Mouse (Mus musculus) CH12F3 (cell line): Measurements from ENCODE around the gene Gm10272.
"Not testable (repeated sequence)": the region's sequence is repeated elsewhere in the genome, so short reads cannot be mapped to it uniquely, and the experiment has no call there.

Experiments
- in situ Hi-C: fragments of 300-500 bp; cut with MboI; formaldehyde crosslinking; loops from 2 replicates; pipeline ENCODE4 v1.14.3; 2020; ENCODE audit warnings: low sequenced_read_pairs

Gm10272 gene

DNA sequence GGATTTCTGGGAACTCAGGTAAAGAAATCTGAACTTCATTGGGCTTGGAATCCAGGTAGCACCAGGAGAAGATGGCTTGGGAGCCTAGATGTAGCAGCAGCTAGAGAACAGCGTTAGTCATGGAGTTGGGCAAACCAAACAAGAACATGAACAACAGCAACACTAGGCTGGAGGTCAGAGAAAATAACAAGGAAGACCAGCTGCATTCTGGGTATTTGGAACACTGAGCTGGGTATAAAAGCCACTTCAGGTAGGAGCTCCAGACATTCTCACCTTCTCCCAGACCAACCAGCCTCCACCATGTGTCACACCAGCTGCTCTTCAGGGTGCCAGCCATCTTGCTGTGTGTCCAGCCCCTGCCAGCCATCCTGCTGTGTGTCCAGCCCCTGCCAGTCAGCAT lies at the start of gene Gm10272:
Gene Gm10272, plus strand, starts transcription at position 301 of the 400 bp plus-strand sequence.
- in situ Hi-C loops, result no loop called here

GRCm38 (mm10) chr10:77658286-77658994 lies 48.0 kb upstream of the Gm10272 start:
- in situ Hi-C loops, result no loop called here

- in situ Hi-C loops, result no loop called here
Measured at GRCm38 (mm10) chr10:77663949-77664665, 42.3 kb upstream of the Gm10272 start.

- in situ Hi-C loops, result no loop called here
Measured at GRCm38 (mm10) chr10:77666342-77666741, 40.1 kb upstream of the Gm10272 start.

DNA sequence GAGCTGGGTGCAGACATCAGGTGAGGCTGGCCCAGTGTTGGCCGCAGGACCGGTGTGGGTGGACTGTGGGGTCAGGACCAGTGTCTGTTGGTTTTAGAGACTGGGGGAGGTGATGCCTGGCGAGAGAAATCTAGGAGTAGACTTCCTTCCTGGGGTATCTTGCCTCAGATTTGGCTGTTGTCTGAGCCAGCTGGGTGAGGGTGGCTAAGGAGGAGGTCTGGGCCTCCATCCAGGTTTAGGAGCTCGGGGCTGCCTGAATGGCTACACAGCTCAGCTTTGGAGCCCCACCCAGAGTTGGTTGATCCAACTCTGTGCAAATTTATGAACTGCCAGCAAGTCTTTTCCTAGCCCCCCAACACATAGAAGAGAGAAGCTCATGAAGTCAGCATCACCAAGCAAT lies 39.0 kb upstream of the Gm10272 start:
- in situ Hi-C loops, result no loop called here

DNA sequence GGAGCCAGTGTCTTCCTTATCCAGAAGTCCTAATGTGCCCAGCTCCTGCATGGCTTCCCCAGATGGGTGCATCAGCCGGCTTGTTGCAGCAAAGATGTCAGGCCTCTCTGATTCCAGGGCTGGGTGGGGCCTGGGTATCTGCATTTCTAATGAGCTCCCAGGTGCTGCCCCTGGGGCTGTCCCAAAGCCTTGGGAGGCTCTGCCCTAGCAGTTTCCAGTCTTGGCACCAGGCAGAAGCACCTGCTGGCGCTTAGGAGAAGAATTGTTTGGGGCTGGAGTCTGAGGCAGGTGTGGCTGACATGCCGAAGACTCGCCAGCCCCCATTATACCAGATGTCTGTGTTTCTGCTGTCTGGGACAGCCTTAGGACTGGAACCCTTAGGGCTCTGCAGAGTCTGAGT lies 35.7 kb upstream of the Gm10272 start:
- in situ Hi-C loops, result no loop called here

DNA sequence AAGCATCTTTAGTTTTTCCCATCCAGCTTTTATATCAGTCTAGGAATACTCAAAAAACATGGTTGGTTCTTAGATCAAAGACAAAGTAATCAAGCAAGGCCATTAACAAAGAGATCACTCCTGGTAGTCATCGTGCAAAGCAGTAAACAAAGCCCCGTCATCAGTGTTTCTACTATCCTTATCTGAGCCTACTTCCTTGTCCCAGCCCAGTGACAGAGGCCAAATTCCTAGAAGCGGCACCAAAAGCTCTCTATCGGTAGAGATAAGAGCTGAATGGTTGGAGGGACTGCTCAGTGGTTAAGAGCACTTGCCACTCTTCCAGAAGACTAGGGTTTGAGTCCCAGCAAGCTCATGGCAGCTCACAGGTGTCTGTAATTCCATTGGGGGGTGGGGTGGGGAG lies 34.9 kb upstream of the Gm10272 start:
- in situ Hi-C loops, result no loop called here

DNA sequence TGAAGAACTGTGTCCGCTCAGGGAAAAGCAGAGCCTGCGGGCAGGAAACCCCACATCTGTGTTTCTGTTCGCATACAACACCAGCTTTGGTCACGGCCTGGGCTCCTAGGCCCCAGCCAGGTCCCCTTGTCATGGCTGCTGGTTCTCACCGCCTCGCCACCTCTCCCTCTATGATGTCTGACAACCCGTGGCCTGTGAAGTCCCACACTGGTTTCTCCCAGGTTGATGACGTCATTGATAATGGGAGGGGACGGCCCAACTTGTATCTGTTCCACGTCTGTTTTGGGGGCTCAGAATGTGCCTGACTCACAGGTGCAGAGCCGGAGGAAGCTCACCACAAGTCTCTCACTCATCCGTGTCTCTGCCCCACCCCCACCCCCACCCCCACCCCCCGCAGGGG lies 32.7 kb upstream of the Gm10272 start:
- in situ Hi-C loops, result no loop called here

GRCm38 (mm10) chr10:77677562-77677961 lies 28.9 kb upstream of the Gm10272 start:
- in situ Hi-C loops, result no loop called here

GRCm38 (mm10) chr10:77682994-77683393 lies 23.4 kb upstream of the Gm10272 start:
- in situ Hi-C loops, result no loop called here

DNA sequence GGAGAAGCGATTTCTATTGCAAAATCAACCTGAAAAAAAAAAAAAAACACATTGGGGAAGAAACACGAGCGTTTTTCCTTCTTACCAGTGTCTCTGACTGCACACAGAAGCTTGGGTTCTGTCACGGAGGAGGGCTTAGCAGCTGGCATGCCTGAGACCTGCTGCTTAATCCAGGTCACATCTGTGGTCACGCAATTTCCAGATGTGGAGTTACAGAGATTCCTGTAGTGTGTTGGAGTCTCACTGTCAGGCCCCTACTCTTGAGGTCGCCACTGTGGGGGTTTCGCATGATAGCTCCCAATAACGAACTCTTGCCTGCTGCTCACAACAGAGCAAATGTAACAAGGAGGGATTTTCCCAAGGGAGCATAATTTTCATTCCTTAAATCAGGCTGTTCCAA lies 22.2 kb upstream of the Gm10272 start:
- in situ Hi-C loops, result no loop called here

DNA sequence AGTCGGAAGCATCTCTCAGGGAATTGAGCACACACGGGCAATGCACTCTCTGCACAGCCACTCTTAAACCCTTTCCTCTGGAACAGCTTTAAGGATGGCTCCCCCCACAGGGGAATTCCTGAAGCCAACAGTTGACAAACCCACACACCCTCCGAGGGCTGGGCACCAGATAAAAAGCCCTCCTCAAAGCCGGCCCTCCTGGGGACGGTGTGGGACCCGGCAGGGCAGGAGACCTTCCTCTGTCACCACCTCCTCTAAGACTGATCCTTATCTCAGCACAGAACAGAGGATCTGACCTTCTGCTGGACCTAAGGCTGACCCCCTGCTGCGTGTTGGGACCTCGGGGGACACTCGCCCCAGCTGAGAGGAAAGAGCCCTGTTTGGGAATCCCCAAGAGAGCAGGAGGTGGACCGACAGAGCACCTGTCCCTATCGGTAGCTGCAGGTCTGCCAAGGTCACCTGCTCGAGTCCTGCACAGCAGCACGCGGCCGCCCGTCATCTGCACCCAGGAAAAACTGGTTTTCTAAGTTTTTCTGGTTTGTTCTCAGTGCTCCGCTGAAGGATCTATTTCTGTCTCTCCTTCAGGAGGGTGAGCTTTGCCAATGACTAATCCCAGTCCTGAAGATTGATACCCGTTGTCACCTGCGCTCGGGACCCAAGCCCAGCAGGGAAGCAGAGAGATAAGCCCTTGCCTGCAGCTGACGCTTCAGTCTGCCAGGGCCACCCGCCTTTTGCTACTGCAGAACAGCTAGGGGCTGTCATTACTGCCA lies 20.3 kb upstream of the Gm10272 start, which contains the start of gene Tspear:
Gene Tspear, plus strand, starts transcription at position 675 of the 770 bp plus-strand sequence.
- in situ Hi-C loops, result no loop called here

GRCm38 (mm10) chr10:77687021-77687420 lies 19.4 kb upstream of the Gm10272 start:
- in situ Hi-C loops, result no loop called here

- in situ Hi-C loops, result not testable (repeated sequence)
Measured at GRCm38 (mm10) chr10:77690356-77690807, 16.0 kb upstream of the Gm10272 start, which contains the start of gene Gm19402. TSS of gene Gm19402 (minus strand) at chr10:77690757.

GRCm38 (mm10) chr10:77697133-77697532 lies 9.3 kb upstream of the Gm10272 start, which contains the start of gene Gm9508:
TSS of gene Gm9508 (minus strand) at chr10:77697233.
- in situ Hi-C loops, result no loop called here

DNA sequence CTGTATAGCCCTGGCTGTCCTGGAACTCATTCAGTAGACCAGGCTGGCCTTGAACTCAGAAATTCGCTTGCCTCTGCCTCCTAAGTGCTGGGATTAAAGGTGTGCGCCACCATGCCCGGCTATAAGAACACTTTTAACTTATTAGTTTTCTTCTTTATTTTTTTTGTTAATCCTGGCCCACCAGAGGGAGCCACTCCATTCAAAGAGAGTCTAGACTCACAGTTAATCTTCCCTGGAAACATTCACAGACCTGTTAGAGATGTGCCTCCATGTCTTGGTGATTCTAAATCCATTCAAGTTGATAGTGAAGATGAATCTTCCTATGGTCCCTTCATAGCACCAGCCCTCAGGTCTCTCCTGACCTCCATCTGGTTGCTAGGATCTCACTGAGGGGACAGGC lies 3.4 kb downstream of the Gm10272 start:
- in situ Hi-C loops, result no loop called here

DNA sequence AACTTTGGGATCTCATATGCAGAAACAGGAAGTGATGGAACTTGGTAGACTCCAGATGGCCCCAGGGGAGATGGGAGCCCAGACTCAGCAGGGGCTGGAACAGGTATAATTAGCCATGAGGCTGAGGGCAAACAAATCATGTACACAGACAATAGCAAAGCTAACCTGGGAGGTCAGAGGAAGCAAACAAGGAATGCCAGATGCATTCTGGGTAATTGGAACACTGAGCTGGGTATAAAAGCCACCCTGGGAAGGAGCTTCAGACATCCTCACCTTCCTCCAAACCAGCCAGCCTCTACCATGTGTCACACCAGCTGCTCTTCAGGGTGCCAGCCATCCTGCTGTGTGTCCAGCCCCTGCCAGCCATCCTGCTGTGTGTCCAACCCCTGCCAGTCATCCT lies 4.7 kb downstream of the Gm10272 start, which contains the start of gene Gm10024:
Gene Gm10024, plus strand, starts transcription at position 301 of the 400 bp plus-strand sequence.
- in situ Hi-C loops, result not testable (repeated sequence)

DNA sequence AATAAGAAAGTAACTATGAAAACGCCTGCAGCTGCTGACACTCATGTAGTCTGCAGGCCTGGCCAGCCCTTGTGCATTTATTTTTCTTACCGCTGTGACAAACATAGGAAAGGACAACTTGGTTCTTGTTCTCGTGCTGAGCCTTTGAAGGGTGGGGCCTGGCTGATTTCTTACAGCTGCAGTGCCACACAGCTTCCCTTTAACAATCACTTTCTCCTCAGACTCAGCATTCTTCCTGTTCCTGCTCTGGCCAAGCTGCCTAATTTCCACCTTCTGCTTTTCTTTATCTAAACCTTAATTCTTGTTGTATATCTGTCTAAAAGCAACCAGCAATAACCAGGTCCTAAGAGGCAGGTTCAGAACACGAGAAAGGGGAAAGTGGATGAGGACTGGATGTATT lies 7.3 kb downstream of the Gm10272 start:
- in situ Hi-C loops, result no loop called here

DNA sequence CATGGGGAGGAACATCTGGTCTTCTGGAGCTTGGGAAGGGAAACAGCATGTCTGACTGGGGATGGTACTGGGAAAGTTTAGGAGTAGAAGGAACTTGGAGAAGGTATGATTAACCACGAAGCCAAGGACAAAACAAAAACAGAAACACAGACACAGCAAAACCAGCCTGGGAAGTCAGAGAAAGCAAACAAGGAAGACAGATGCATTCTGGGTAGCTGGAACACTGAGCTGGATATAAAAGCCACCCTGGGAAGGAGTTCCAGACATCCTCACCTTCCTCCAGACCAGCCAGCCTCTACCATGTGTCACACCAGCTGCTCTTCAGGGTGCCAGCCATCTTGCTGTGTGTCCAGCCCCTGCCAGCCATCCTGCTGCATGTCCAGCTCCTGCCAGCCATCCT lies 9.1 kb downstream of the Gm10272 start, which contains the start of gene Gm10142:
Gene Gm10142, plus strand, starts transcription at position 301 of the 400 bp plus-strand sequence.
- in situ Hi-C loops, result no loop called here

GRCm38 (mm10) chr10:77720299-77720698 lies 13.9 kb downstream of the Gm10272 start, which contains the start of gene Krtap12-1:
TSS of gene Krtap12-1 (plus strand) at chr10:77720599.
- in situ Hi-C loops, result not testable (repeated sequence)

DNA sequence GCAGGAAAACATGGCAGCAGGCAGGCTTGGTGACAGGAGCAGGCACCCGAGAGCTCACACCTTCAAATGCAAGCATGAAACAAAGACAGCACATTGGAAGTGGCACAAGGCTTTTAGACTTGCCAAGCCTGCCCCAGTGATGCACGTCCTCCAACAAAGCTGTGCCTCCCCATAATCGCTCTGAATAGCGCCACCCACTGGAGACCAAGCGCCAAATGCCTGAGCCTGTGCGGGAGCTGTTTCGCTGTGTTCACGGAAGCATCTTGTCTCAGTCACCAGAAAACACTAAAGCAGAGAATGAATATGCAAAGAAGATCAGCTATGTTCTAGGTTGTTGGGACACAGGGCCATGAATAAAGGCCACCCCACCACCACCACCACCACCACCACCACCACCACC lies 18.4 kb downstream of the Gm10272 start:
- in situ Hi-C loops, result no loop called here
